ENCODE assay signal across 25 mouse cellular contexts in the genomic region with DNA sequence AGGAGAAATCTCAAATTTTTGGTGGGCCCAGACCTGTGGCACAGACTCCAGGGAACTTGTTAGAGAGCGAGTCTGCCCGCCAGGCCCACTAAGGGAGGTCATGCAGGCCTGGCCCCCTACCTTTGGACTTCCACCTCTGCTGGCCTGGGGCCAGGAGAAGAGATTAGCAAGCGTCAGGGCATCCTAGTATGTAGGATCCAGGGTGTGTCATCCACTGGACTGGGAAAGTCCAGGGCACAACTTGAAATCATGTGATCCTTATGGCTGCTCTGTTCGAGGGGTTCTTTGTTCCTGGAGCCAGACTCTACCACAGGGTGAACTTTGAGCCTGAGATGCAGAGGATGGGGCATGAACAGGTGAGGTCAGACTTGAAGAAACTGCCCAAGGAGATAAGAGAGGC. TPM values are rescaled to one million over a fixed set of nuclear protein-coding genes. Genes with fewer than 3 reads are reported as not detected.
DNase-seq lines count a peak whose midpoint lies in the region; ATAC-seq and TF ChIP-seq lines count a peak whose summit lies in the region.
"Had no signal": no experiment of that assay in that cellular context is flagged by ENCODE, and none has a peak within 500 bp of the region (broad histone marks: within the 10 kb centered on the region; RNA-seq: fewer than 3 reads in every experiment).

No protein-coding gene starts in this region.

- ATAC-seq in liver, postnatal 0 days, result peak; percentile 72; the same call in 1 of the 2 replicates
- ATAC-seq in liver, embryonic 12.5 days, result no peak
- peak; percentile 51; the same call in 1 of the 2 replicates for ATAC-seq in stomach, embryonic 15.5 days (ENCODE audit: insufficient read depth, low FRiP score, low read depth)
- no peak for ATAC-seq in hindbrain, embryonic 12.5 days (ENCODE audit: low FRiP score)
- ATAC-seq: forebrain, embryonic 15.5 days; midbrain, embryonic 16.5 days had no signal

- no peaks in the 10 kb centered on the region for H3K36me3 ChIP-seq in liver, postnatal 0 days (replicated peaks; ENCODE audit: insufficient read depth, low read length)
- H3K36me3 ChIP-seq in liver, embryonic 12.5 days, result no peaks in the 10 kb centered on the region
- no peaks in the 10 kb centered on the region for H3K36me3 ChIP-seq in stomach, embryonic 15.5 days
- no peaks in the 10 kb centered on the region for H3K36me3 ChIP-seq in hindbrain, embryonic 12.5 days
- H3K36me3 ChIP-seq: embryonic facial prominence, embryonic 15.5 days; forebrain, embryonic 15.5 days; heart, embryonic 13.5 days; limb, embryonic 13.5 days; neural tube, embryonic 13.5 days had no signal

- TF ChIP-seq CTCF in liver, postnatal 0 days (IDR thresholded peaks at IDR 0.05; ENCODE audit: low read depth), result no peak

- no peaks in the 10 kb centered on the region for H3K27me3 ChIP-seq in liver, postnatal 0 days (ENCODE audit: insufficient read depth, low read length)
- H3K27me3 ChIP-seq in liver, embryonic 12.5 days (replicated peaks), result 0 out of 2 replicates have a peak, but pooled peaks cover 7% of the 10 kb centered on the region
- no peaks in the 10 kb centered on the region for H3K27me3 ChIP-seq in stomach, embryonic 15.5 days (replicated peaks)
- H3K27me3 ChIP-seq in hindbrain, embryonic 12.5 days, result no peaks in the 10 kb centered on the region
- H3K27me3 ChIP-seq: embryonic facial prominence, embryonic 15.5 days; forebrain, embryonic 15.5 days; limb, embryonic 13.5 days; neural tube, embryonic 13.5 days had no signal

- no peaks in the 10 kb centered on the region for H3K4me1 ChIP-seq in liver, postnatal 0 days (ENCODE audit: insufficient read depth)
- H3K4me1 ChIP-seq in liver, embryonic 12.5 days, result no peaks in the 10 kb centered on the region
- H3K4me1 ChIP-seq in stomach, embryonic 15.5 days, result no peaks in the 10 kb centered on the region
- no peaks in the 10 kb centered on the region; the same call in 1 of the 2 replicates for H3K4me1 ChIP-seq in hindbrain, embryonic 12.5 days
- H3K4me1 ChIP-seq: embryonic facial prominence, embryonic 15.5 days; forebrain, embryonic 15.5 days; heart, embryonic 13.5 days; limb, embryonic 13.5 days; neural tube, embryonic 13.5 days had no signal

- H3K27ac ChIP-seq in liver, postnatal 0 days (ENCODE audit: low read depth), result no peak overlapping the region
- no peak overlapping the region for H3K27ac ChIP-seq in liver, embryonic 12.5 days
- no peak overlapping the region for H3K27ac ChIP-seq in stomach, embryonic 15.5 days
- H3K27ac ChIP-seq in hindbrain, embryonic 12.5 days, result no peak overlapping the region
- H3K27ac ChIP-seq: embryonic facial prominence, embryonic 15.5 days; forebrain, embryonic 15.5 days; heart, embryonic 13.5 days; layer of hippocampus, adult 2 months; limb, embryonic 13.5 days; liver, embryonic 14.5 days; macrophage; neural tube, embryonic 13.5 days had no signal

- no peaks in the 10 kb centered on the region for H3K9me3 ChIP-seq in liver, postnatal 0 days (ENCODE audit: low read length)
- H3K9me3 ChIP-seq in liver, embryonic 12.5 days (replicated peaks), result no peaks in the 10 kb centered on the region
- H3K9me3 ChIP-seq in stomach, embryonic 15.5 days, result no peaks in the 10 kb centered on the region
- no peaks in the 10 kb centered on the region for H3K9me3 ChIP-seq in hindbrain, embryonic 12.5 days (replicated peaks)
- H3K9me3 ChIP-seq: embryonic facial prominence, embryonic 15.5 days; forebrain, embryonic 15.5 days; heart, embryonic 13.5 days; limb, embryonic 13.5 days; neural tube, embryonic 13.5 days had no signal

- WGBS in liver, postnatal 0 days (ENCODE audit: insufficient replicate concordance), result 43% methylated on average over 4 of the region's 4 CpGs
- 50% methylated on average over 4 of the region's 4 CpGs for WGBS in liver, embryonic 12.5 days (ENCODE audit: insufficient replicate concordance)
- 66% methylated on average over 4 of the region's 4 CpGs for WGBS in stomach, embryonic 15.5 days
- 84% methylated on average over 4 of the region's 4 CpGs for WGBS in hindbrain, embryonic 12.5 days

- H3K4me3 ChIP-seq in liver, postnatal 0 days (ENCODE audit: low read depth, low read length), result no peak overlapping the region
- no peak overlapping the region for H3K4me3 ChIP-seq in liver, embryonic 12.5 days
- H3K4me3 ChIP-seq in stomach, embryonic 15.5 days (replicated peaks), result no peak overlapping the region
- H3K4me3 ChIP-seq in hindbrain, embryonic 12.5 days, result no peak overlapping the region
- H3K4me3 ChIP-seq: embryonic facial prominence, embryonic 15.5 days; forebrain, embryonic 15.5 days; heart, embryonic 13.5 days; layer of hippocampus, adult 2 months; limb, embryonic 13.5 days; myocyte; neural tube, embryonic 13.5 days had no signal

- no peak overlapping the region for H3K9ac ChIP-seq in liver, postnatal 0 days (replicated peaks)
- H3K9ac ChIP-seq in liver, embryonic 12.5 days, result no peak overlapping the region
- no peak overlapping the region for H3K9ac ChIP-seq in stomach, embryonic 15.5 days
- H3K9ac ChIP-seq in hindbrain, embryonic 12.5 days, result no peak overlapping the region
- H3K9ac ChIP-seq: embryonic facial prominence, embryonic 15.5 days; forebrain, embryonic 15.5 days; heart, embryonic 13.5 days; limb, embryonic 13.5 days; liver, embryonic 14.5 days; neural tube, embryonic 13.5 days had no signal

- no peak for TF ChIP-seq EP300 in liver, postnatal 0 days (IDR thresholded peaks at IDR 0.05; ENCODE audit: low read depth)

- peak; percentile 26 for DNase-seq in liver, postnatal 0 days
- peak; percentile 38 for DNase-seq in kidney, postnatal 10 days
- DNase-seq in gastrocnemius, adult 18-20 months (ENCODE audit: low spot score), result no peak
- no peak for DNase-seq in left cerebral cortex, adult 9 months (ENCODE audit: low spot score in 2 of 2)
- DNase-seq: adrenal gland, adult 2 months; cerebellum, adult 11 months; cerebellum, adult 9-11 months; gastrocnemius, postnatal 10 days; heart, adult 18-20 months; heart, postnatal 14 days had no signal

- no peak overlapping the region for H3K4me2 ChIP-seq in liver, postnatal 0 days (ENCODE audit: low read depth, low read length)
- no peak overlapping the region for H3K4me2 ChIP-seq in liver, embryonic 12.5 days
- H3K4me2 ChIP-seq in stomach, embryonic 15.5 days, result no peak overlapping the region
- H3K4me2 ChIP-seq in hindbrain, embryonic 12.5 days (replicated peaks), result no peak overlapping the region
- H3K4me2 ChIP-seq: embryonic facial prominence, embryonic 15.5 days; forebrain, embryonic 15.5 days; heart, embryonic 13.5 days; limb, embryonic 13.5 days; neural tube, embryonic 13.5 days had no signal

RNA-seq across cellular contexts. Expression of a gene that starts 39.3 kb away (rescaled TPM):
- polyA plus RNA-seq in liver, postnatal 0 days (2015; fragmentation: Nextera tagmentation; extraction: Ambion mirVana), result not detected in 2 replicates
- polyA plus RNA-seq in liver, embryonic 12.5 days (2016; fragmentation: Nextera tagmentation; extraction: Ambion mirVana), result 0.19 and 0.32 TPM in 2 replicates
- polyA plus RNA-seq in stomach, embryonic 15.5 days (2015; fragmentation: Nextera tagmentation; extraction: Ambion mirVana), result 0.82 and 1.8 TPM in 2 replicates
- total RNA-seq in gastrocnemius, adult 18-20 months (2021), result not detected
- 2.6 and 7.8 TPM in 2 replicates for polyA plus RNA-seq in hindbrain, embryonic 12.5 days (2016; fragmentation: Nextera tagmentation; extraction: Ambion mirVana)
- total RNA-seq: common myeloid progenitor, adult 5-6 weeks; heart, adult 18-20 months; MEL had no signal
- polyA plus RNA-seq: adrenal gland, adult 2 months; liver, embryonic 14.5 days; macrophage had no signal

Comparison
In these comparisons a context has a peak if more than half of its experiments do, and no peak if none do; other contexts are left out.
1. ATAC-seq: peak in liver, postnatal 0 days (single experiment) and stomach, embryonic 15.5 days (single experiment); none in liver, embryonic 12.5 days (single experiment) and hindbrain, embryonic 12.5 days (single experiment).
2. DNase-seq: peak in liver, postnatal 0 days (single experiment) and kidney, postnatal 10 days (single experiment); none in gastrocnemius, adult 18-20 months (single experiment) and left cerebral cortex, adult 9 months (0 of 2).